Mouse (Mus musculus) fat pad, adult 2 months (tissue): ENCODE measurements at regions not wholly inside any gene's neighbourhood (a gene's known extent, or its start where the extent isn't known, plus 50 kb on each side); places are given as distances from the start of the nearest gene placed in this dataset.
"Not testable (repeated sequence)": the region's sequence is repeated elsewhere in the genome, so short reads cannot be mapped to it uniquely, and the experiment has no call there.

Source experiments
- DNase-seq: peaks from one replicate; pipeline ENCODE4 v3.0.0-alpha.2; 2011; ENCODE audit warnings: low read depth, low spot score; ENCODE audit errors: extremely low read depth

- no peak for DNase-seq
Measured at GRCm38 (mm10) chr4:5590531-5590930, 797.4 kb upstream of the Impad1 start.

- peak; percentile 78 for DNase-seq
Measured at GRCm38 (mm10) chr4:5587465-5587864, 794.3 kb upstream of the Impad1 start.

GRCm38 (mm10) chr4:5585205-5585604 lies 792.0 kb upstream of the Impad1 start:
- DNase-seq: no peak

GRCm38 (mm10) chr4:5583989-5584677 lies 791.0 kb upstream of the Impad1 start:
- peak; percentile 84 for DNase-seq

- DNase-seq: peak; percentile 40
Measured at GRCm38 (mm10) chr4:5568076-5568475, 774.9 kb upstream of the Impad1 start.

- DNase-seq: no peak
Measured at GRCm38 (mm10) chr4:5560001-5560657, 767.0 kb upstream of the Impad1 start.

- no peak for DNase-seq
Measured at GRCm38 (mm10) chr4:5540155-5540554, 747.0 kb upstream of the Impad1 start.

GRCm38 (mm10) chr4:5530416-5530815 lies 737.3 kb upstream of the Impad1 start:
- no peak for DNase-seq

- no peak for DNase-seq
Measured at GRCm38 (mm10) chr4:5518522-5518921, 725.4 kb upstream of the Impad1 start.

- not testable (repeated sequence) for DNase-seq
Measured at GRCm38 (mm10) chr4:5515426-5515825, 722.3 kb upstream of the Impad1 start.

GRCm38 (mm10) chr4:5511743-5512142 lies 718.6 kb upstream of the Impad1 start:
- no peak for DNase-seq

GRCm38 (mm10) chr4:5509398-5509797 lies 716.2 kb upstream of the Impad1 start:
- DNase-seq: no peak

- DNase-seq: no peak
Measured at GRCm38 (mm10) chr4:5495012-5495411, 701.9 kb upstream of the Impad1 start.

- peak; percentile 98 for DNase-seq
Measured at GRCm38 (mm10) chr4:5494072-5495000, 701.2 kb upstream of the Impad1 start.

GRCm38 (mm10) chr4:5486786-5487185 lies 693.6 kb upstream of the Impad1 start:
- no peak for DNase-seq

GRCm38 (mm10) chr4:5471891-5472558 lies 678.9 kb upstream of the Impad1 start:
- DNase-seq: no peak

GRCm38 (mm10) chr4:5459028-5459695 lies 666.0 kb upstream of the Impad1 start:
- DNase-seq: no peak

GRCm38 (mm10) chr4:5450417-5450816 lies 657.3 kb upstream of the Impad1 start:
- DNase-seq: no peak

- no peak for DNase-seq
Measured at GRCm38 (mm10) chr4:5441339-5442019, 648.3 kb upstream of the Impad1 start.

GRCm38 (mm10) chr4:5437076-5437475 lies 643.9 kb upstream of the Impad1 start:
- no peak for DNase-seq
